Mouse (Mus musculus) T-cell, adult 2 months (primary cell): Measurements from ENCODE around the gene Ism2.
"Not testable (repeated sequence)": the region's sequence is repeated elsewhere in the genome, so short reads cannot be mapped to it uniquely, and the experiment has no call there.

Experiments
- DNase-seq: peaks from one replicate; pipeline ENCODE4 v3.0.0; 2022; ENCODE audit warnings: low spot score

Ism2 gene

DNA sequence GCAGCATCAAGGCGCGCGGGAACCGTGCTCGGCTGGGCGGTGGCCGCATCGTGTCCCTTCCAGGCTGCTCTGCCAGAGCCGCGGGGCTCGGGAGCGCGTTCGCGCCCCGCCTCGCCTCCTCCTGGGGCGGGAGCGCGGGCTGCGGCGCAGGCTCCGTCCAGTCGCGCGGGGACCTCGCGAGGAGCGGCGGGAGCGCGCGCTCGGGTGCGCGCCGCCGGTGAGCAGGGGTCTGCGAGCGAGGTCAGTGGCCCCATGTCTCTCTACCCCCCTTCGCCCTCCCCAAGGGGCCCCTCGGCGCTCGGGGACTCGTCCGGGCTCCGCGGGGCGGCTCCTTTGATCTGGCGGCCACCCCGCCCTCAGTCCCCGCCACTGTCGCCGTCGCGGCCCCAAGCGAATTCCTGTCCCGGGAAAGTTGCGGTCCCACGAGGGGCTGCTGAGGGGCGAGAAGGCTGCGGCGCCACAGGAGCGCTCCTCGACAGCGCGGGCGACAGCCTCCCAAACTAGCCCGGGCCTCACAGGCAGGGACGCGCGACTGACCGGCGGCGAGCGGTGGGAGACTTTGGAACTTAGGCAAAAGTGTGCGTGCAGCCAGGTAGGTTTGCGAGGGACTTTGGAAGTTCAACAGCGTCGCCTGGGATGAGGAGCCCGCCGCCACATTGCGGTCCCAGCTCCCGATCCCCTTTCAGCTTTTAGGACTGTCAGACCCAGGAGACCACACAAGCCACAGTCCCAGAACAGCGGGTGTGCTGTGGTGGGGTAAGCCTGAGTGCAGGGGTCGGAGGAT lies at the start of gene Ism2:
Gene Ism2 (minus strand): TSS at position 49 of the 784 bp plus-strand sequence.
- DNase-seq: no peak

DNA sequence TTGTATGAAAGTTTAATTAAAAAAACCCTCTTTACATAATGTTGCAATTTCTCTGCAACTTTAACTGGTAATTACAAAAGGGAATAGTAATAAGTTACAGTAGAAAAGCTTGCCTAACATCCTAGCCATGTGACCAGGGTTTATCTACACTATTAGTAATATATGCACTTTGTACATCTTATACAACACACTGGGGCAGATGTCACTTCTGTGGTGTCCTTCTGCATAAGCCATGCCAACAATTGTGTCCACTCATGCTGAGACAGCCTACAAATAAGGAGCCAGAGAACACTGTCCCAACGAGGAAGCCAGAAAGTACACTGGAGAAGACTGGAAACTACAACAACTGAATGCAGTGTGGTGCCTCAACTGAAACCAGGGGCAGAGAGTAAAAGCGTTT lies 48.5 kb upstream of the Ism2 start:
- DNase-seq: no peak

DNA sequence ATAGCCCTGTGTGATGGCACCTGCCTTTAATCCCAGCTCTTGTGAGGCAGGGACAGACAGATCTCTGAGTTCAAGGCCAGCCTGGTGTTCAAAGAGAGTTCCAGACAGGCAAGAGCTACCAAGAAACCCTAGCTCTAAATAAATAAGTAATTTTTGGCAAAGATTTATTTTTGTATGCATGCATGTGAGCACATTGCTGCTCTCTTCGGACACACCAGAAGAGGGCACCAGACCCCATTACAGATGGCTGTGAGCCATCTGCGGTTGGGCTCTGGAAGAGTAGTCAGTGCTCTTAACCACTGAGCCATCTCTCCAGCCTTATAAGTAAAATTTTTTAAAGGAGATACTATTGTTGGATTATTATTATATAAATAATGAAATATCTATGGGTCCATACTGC lies 48.0 kb upstream of the Ism2 start:
- DNase-seq: no peak

DNA sequence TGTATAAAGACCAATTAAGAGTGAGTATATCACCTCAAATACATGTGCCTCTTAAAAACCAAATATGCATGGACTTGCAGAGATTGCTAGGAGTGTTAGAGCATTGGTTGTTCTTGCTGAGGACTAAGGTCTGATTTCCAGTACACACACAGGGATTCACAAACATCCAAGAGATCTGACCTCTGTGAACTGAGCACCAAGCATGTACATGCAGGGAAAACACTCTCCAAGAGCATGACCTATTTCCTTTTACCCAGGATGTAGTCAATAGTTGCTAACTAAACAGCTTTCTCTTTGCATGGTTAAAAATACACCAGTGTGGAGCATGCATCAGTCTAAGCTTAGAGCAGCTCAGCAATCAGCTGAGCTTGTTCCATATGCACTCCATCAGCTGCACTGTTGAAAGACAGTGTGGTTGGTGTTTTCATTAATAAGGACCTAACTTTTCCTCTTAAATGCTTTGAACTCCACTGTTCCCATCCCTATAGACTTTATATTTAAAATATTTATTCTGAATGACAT lies 43.6 kb upstream of the Ism2 start:
- no peak for DNase-seq

DNA sequence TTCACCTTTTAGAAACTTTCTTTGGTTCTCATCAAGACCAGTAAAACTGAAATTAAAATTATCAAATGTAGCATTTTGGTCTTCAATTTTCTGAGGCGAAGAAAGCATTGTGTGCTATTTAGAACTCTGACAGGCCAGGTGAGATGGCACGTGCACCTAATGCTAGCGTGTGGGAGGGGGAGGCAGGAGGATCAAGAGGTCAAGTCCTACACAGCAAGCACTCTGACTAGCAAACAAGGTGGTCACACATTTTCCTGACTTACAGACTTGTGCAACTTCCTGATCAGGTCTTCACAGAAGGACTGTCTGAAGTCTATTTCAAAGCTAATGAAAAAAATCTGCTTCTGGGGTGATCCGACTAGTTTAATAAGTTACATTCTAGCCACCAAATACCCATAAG lies 38.6 kb upstream of the Ism2 start:
- no peak for DNase-seq

DNA sequence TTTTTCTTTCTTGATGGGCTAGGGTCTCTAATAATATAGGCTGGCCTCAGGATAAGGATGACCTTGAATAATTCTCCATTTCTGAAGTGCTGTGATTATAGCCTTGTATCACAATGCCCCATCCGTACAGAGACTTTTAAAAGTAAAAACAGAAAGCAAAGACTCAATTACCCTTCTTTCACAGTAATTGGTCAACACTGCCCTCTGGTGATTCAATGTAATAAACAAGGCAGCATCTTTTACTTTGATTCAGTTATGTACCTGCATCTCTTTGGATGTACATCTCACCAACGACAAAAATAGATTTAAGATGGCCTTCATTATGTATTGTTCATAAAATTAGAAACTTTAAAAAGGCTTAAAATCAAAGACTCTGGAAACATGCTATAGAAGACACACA lies 35.4 kb upstream of the Ism2 start:
- no peak for DNase-seq

DNA sequence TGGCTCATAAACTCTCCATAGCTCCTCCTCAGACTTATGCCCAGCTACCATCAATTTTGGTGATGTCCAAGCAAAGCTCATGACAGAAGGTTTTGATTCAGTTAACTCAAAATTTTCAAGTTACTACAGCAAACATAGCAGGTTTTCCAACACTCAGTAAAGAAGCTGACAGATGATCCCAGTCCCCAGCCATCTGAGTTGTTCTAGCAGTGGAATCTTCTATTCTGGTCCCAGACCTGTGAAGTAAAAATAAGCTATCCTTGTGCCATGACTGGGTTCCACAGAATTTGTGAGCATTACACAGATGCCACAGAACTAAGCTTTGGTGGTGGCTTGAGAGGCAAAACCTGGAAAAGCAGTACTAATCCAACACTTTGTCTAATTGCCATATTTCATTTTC lies 34.3 kb upstream of the Ism2 start:
- DNase-seq: no peak

DNA sequence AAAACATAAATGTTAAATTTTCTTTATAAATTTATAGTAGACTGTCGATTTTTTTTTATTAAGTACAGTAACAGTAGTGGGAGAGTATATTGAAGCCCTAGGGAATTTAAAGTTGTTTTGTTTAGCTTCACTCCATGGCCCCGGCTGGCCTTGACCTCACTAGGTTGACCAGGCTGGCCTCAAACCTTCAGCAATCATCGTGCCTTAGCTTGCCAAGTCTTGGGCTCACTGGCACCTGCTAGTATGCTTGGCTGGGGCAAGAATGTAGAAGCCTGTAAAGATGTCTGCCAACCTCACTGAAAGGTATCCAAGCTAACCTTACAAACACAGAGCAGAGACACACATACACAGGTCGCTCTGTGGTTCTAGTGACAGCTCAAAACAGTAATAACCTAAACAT lies 33.0 kb upstream of the Ism2 start:
- DNase-seq: no peak

DNA sequence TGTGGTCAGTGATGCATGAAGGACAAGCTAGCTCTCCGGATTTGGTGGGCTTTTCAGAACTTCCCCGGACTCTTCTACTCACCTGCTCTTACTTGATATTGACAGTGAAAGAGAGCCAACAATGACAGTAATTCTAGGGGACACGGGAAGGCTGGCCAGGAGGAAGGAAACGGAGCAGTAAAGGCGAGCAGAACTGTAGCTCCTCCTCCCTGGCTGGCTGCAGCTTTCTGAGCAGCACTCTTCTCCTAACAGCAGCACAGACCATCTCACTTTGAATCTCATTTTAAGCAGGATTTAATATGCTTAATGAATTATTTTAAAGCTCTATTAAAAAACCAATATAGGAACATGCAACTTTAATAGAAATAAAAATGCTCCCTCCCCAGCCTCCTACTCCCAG lies 32.4 kb upstream of the Ism2 start:
- no peak for DNase-seq

DNA sequence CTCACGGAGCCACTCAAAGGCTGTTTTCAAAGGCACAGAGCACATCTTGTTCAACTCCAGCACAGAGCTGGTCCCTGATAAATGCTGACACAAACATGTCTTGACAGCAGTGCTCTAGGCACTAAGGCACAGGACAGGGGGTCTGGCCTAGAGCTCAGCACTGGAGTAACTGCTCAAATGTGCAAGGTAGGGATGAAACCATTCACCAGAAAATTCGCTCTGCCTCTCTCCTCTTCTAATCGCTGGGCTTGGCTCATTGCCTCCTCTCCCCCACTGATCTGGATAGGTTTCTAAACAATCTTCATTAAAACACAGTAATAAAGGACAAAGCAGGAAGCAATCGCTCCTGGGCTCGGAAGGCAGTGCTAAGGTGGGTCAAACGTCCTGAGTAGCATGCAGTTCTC lies 31.6 kb upstream of the Ism2 start:
- no peak for DNase-seq

DNA sequence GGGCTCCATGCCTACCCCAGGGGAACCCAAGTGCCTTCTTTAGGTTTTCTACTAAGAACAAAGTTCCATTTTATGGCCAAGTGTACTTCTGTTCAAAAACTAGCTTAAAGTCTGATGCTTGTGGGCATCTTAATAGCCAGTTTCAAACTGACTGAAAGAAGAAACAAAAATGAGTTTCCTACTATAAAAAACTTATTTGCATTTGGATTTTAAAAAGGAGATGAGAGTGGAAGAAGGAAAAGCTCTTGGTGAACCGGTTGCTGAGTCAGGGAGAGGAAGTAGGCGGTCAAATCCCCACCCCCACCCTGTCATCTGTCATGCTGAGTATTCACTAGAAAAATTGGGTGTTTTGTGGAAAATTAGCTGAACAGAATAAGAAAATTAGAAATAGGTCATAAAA lies 30.7 kb upstream of the Ism2 start:
- no peak for DNase-seq

DNA sequence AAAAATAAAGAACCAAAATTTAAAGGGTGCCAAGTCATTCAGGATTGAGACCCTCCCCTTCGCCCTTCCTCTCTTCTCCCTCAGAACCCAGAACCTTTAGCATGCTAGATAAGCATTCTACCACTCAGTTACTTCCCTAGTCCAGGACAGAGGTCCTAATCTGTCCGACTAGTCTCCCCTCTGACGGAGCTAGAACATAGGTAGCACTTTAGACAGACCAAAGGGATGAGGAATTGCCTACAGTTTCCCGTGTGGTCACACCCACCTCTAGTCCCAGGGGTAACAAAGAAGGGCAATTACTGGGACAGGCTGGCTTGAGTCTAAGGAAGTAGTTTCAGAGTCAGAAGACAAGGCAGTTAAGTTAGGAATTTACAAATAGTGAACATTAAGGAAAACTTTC lies 28.5 kb upstream of the Ism2 start:
- DNase-seq: no peak

DNA sequence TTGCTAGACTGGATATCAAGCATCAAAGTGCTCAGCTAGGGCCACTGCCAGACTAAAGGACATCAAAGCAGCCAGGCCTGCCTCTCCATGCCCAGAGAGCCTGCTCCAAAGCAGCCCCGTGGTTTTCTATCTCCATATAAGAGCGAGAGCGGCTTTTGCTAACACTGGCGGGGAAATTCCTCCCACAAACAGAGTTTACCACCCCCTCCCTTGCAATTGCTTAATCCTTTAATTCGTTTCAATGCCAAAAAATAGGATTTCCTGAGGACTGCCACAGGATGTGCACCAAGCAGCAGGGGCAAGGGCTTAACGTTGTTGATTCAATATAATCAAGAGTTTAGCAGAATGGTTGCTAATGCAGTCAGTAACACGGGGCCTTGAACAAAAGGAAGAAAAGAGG lies 28.1 kb upstream of the Ism2 start:
- DNase-seq: no peak

DNA sequence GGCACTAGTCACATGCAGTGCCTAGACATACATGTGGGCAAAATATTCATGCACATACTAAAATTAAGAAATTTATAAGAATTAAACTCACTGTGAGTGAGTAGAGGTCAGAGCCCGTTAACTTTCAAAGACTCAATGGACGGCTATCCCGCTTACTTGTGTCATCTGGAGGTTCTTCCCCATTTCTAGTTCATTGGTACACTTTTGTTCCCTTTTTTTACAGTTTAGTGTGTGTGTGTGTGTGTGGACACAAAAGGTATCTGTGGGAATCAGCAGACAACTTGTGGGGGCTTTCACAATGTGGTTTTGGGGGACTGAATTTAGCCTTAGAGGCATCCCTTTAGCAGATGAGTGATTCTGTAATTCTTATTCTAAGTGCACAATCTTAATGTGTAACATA lies 25.9 kb upstream of the Ism2 start:
- no peak for DNase-seq

DNA sequence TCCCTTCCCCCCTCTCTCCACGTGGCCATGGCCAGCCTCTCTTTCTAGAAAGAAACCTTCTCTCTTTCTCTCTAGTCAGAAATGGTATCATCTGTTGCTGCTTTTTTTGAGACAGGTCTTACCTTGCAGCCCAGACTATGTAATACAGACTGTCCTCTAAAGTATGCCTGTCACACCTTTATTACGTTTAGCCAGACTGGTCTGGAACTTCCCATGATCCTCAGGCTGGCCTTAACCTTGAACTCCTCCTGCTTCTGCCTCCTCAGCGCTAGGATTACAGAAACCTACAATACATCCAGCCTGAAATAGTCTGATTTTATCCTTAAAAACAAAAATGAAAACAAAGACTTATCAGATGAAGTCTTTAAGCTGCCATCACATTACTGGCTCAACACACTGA lies 19.7 kb upstream of the Ism2 start:
- DNase-seq: no peak

DNA sequence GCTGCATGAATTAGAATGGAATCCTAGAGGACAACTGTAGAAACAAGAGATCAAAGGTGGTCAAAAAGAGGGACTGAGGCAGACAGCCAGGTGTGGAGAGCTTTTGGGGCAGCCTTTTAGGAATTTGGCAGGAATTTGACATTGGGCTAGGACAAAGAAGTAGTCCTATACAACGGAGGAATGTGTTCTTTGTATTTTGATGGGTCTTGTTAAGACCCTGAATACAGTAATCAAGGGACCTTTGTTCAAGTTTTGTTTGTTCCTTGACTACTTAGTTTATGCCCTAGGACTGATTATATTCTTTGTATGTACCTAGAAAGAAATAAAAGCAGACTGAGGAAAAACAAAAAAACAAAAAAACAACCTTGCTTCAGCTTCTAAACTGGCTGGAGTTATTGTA lies 18.4 kb upstream of the Ism2 start:
- DNase-seq: no peak

DNA sequence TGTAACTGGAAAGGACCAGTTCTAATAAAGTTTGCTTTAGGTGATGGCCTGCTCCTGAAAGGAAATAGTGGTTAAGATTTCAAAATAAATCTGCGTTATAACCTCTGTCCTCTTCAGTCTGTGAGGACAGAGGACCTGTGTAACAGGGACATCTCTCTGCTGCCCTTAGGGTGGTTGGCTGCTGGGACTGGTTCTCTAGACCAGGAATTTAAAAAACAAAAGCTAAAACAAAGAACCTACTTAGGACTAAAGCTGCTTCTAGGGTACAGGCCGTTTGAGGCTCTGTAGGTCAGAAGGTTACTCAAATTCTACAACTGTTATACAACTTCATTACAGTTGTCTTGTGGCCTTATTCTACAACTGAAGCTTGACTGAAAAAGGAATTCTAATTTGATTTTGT lies 13.6 kb upstream of the Ism2 start:
- no peak for DNase-seq

DNA sequence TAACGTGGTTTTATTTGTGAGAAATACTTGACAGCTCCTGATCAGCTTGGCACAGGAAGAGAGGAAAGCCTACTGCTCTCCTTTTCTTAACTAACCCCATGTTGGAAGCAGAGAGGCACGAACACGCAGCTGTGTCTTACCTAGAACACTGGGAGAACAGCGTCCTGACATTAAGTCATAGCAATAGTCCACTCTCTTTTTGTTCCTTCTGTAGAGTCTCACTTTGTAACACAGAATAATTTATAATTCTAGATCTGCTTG lies 7.0 kb upstream of the Ism2 start:
- DNase-seq: not testable (repeated sequence)

DNA sequence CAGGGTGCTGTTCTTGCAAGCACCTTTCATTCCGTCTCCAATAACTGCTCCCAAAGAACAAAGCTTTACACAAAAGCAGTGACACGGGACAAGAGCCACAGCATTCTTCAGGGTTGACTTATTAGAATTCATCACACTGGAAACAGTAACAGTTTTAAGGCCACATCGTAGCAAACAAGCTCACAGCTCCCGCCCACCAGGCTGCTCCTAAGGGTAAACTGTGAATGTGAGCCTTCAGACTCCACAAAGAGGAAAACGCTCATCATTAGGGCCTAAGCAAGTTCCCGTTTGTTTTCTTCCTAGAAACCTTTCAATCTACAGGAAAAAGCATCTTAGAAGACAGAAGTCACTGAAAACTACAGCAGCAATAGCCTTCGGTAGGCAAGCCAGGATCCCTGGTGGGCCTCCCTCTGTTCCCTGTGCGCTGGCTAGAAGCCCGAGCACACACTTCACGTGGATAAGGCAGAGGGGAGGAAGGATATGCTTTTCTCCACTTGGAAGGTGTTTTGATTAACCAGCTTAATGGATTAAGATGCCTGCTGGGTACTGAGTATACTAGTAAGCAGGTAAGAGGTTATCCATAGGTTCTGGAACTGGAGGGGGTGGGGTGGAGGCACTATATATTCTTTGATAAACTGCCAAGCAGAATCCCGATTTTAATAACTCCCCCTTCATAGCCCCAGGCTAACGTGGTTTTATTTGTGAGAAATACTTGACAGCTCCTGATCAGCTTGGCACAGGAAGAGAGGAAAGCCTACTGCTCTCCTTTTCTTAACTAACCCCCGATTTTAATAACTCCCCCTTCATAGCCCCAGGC lies 6.5 kb upstream of the Ism2 start:
- no peak for DNase-seq

DNA sequence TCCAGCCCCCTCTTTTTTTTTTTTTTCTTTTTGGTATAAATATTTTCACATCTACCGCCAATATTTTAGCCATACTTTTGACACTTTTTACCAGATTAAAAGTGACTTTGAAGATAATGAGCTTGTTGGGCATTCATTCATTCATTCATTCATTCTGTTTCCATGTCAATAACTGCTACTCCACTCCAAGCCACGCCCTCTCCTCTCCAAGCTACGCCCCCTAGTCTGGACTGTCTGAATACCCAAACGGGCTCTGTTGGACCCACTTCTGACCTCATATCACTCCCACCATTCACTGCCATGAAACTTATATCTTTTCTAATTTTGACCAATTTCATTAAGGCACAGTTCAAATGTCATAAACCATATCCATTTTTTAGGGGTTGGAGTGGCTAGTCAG lies 1.7 kb upstream of the Ism2 start:
- no peak for DNase-seq

DNA sequence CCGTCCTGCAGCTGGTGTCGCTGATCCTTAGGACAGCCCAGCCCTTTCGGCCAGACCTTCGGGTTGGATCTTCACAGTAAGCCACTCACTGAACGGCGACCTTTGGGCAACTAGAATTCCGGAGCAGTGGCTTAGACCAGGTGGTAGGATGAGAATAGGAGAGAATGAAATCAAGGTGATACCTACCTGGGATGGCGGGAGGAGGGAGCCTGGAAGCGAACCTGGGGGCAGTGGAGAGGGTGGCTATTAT lies 861 bp upstream of the Ism2 start:
- no peak for DNase-seq

DNA sequence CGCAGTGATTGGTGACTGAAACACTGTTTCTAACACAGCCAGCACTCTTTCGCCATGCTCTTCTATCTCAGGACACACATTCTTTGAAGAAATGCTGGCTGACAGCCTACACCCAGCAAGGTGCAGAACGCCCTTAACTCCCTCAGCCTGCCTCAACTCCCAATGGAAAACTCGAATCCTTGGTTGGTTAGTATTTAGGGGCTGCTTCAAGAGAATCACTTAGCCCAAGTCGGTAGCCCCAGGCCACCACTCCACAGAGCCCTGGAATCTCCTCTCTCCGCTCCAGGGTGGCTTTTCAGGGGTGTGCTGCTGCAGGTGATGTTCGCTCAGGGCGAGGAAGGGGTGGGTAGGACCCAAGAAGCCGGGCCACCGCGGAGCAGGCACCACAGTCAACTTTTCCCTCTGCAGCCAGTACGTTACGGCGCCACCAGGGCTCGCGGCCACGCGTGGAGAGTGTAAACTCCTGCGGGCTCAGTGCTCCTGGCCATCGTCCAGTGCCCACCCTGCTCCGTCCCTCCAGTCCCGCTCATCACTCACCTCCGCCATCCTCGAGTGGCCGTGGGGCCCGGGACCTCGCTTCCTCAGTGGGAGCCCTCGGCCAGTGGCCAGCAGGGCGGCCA lies 358 bp downstream of the Ism2 start:
- DNase-seq: no peak

DNA sequence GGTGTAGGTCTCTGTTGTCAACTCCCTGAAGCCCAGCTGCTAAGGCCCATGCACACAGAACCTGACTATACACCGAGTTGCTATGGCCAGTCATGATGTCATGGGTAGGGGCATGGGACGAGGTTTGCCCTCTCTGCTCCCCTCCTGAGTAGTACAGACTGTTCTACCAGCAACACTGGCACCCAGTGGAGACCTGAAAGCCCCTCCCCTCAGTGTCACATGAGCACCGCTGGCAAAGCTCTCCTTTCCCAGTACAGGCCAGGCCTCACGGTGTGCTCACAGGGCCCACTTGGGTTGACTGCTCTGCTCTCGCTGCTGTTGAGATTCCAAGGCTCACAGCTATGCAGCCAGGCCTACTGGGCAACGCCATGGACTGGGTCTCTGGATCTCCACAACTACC lies 5.6 kb downstream of the Ism2 start:
- DNase-seq: no peak

DNA sequence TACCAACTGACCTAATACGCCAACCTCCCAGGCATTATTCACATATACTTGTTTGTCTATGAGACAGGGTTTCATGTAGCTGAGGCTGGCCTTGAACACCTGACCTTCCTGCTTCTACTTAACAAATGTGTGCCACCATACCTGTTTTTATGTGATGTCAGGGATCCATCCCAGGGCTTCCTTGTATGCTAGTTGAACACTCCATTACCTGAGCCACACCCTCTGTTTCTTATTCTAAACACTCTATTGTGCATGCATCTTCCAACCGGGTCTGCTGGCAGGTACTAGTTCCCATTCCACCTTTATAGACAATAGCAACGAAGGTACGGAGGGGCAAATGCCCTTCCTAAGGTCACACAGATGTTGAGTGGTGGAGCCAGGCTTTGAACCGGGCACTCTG lies 10.4 kb downstream of the Ism2 start:
- no peak for DNase-seq
